Mouse (Mus musculus): Measurements from ENCODE around the gene Il31. TPM values are rescaled to one million over a fixed set of nuclear protein-coding genes. Genes with fewer than 3 reads are reported as not detected.

The Il31 gene
- total RNA-seq, 2 experiments from 2014 or later: not detected

DNA sequence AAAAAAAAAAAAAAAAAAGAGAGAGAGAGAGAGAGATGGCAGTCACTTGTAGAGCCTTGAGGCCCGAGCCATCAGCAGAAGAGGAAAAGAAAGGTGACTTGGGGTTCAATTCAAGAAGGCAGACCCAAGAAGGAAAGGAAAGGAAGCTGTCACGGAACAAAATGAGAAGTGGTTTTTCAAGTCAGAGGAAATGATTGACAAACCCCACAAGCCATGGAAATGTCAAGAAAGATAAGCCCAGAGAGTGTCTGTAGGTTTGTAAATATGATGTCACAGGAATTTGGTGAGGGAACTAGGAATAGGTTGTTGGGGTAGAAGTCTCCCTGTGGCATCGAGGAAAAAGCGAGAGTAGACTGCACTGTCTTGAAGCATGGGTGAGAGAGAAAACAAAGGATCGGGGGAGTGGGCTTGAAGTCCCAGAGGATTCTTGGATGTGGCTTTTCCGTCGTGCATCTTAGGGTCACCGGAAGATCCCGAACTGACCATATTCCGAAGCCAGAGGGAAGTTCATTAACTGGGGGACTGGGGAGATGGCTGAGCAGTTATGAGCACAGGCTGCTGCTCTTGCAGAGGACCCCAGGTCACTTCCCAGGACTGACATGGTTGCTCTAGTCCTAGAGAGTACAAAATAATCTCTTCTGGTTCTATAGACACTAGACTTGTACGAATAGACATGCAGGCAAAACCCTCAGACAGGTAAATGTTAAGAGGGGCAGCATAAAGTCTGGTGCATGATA, 1.5 kb downstream of the Il31 start:
- ATAC-seq (replicated peaks; ENCODE audit: low FRiP score, poor library complexity, severe bottlenecking): no peak

DNA sequence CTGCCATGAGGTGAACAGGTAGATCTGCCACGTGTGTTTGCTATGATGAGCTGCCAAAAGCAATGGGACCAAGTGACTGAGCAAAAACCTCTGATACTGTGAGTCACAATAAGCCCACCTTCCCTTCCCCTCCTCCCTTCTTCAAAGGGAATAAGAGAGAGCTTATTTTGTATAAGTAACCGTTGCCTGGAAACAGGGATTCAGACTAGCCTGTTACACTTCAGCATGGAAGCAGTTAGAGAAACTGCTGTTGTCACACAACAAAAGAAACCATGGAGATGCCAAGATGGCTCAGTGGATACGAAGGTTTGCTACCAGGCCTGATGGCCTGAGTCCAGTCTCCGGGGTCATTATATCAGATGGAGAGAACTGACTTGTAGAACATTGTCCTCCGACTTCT, 15.5 kb downstream of the Il31 start:
- ATAC-seq (replicated peaks; ENCODE audit: low FRiP score, poor library complexity, severe bottlenecking): no peak

DNA sequence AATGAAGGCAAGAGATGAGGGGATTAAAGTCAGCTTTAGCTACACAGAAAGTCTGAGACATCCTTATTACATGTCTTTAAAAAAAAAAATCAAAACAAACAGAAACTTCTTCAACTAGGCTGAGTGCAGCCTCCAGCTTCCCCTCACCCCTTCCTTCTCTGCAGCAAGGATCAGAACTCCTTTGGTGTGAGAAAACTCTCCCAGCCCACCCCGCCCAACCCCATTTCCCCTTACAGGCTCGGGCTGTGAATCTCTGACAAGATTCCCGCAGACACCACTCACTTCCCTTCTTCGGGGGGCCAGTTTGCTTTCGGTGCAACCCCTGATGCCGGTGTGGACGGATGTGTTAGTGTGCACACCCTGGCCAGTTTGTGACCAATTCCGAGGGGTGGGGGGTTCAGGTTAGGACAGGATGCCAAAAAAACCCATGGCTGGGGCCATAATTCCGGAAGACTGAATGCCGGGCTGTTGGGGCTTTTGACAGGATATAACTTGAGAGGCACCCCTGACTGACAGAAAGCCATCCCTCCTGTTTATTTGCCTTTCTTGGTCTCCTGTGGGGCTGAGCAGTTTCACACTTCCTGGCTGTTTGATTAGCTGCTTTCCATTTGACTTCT, 18.4 kb downstream of the Il31 start:
- no peak for ATAC-seq (replicated peaks; ENCODE audit: low FRiP score, poor library complexity, severe bottlenecking)

- ATAC-seq (replicated peaks; ENCODE audit: low FRiP score, poor library complexity, severe bottlenecking): no peak
Measured at GRCm38 (mm10) chr5:123464638-123465037, 24.7 kb downstream of the Il31 start.

GRCm38 (mm10) chr5:123461420-123461819, 27.9 kb downstream of the Il31 start:
- no peak for ATAC-seq (replicated peaks; ENCODE audit: low FRiP score, poor library complexity, severe bottlenecking)

DNA sequence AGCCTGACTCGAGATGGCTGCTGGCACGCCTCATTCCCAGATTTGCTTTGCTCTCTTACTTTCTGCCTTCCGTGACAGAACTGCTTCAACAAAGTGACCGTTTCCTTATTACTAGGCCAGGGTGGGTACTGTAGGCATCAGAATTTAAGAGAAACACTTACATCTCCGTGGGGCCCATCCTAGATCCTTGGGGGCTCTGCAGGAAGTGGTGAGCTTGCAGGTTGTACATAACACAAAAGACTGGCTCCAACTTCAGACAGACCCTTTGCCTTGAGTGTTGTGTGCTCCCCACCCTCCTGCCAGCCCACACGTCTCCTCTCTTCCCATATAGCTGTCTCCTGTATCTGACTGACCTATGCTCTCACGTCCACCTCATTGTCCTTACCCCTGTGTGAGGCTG, 37.4 kb downstream of the Il31 start:
- ATAC-seq (replicated peaks; ENCODE audit: low FRiP score, poor library complexity, severe bottlenecking): no peak

DNA sequence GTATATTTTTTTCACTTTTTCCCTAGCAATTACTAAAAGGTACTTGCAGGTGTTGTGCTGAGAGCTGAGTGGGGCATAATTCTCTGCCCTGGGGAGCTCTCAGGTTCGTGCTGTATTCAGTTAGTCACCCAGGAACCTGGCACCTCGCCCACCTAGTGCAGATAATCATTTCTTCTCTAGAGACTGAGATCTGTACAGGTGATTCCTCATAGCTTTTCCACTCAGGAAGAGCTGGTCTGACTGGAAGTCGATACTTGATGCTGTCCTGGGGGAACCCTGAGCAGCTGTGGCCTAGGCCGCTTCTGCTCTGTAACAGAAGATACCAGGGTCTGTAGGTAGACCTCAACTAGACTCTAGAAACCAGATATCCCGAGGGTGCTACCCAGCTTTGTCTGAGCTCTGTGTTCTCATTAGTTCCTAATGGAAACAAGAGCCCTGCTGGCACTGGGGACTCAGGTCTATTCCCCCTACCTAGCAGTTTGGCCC, 44.4 kb downstream of the Il31 start:
- ATAC-seq (replicated peaks; ENCODE audit: low FRiP score, poor library complexity, severe bottlenecking): no peak

- ATAC-seq (replicated peaks; ENCODE audit: low FRiP score, poor library complexity, severe bottlenecking): peak; percentile 70
Measured at GRCm38 (mm10) chr5:123444069-123444468, 45.2 kb downstream of the Il31 start.

- no peak for ATAC-seq (replicated peaks; ENCODE audit: low FRiP score, poor library complexity, severe bottlenecking)
Measured at GRCm38 (mm10) chr5:123442283-123442682, 47.0 kb downstream of the Il31 start.

DNA sequence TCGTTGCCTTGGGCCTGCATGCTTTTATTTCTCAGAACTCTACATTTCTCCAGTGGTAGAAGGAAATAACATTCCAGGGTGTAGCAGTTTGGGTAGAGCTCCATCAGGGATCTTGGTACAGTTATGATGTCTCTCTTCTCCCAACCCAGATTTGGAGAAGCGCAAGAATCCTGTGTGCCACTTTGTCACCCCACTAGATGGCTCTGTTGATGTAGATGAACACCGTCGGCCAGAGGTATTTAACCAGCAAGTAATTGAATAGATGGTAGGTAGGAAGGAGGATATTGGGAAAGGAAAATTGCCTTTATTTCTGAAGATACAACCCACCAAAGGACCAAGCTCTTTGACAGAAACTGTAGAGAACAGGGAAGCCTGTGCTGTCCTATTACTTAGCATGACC, 48.6 kb downstream of the Il31 start:
- ATAC-seq (replicated peaks; ENCODE audit: low FRiP score, poor library complexity, severe bottlenecking): no peak

GRCm38 (mm10) chr5:123439941-123440340, 49.3 kb downstream of the Il31 start:
- ATAC-seq (replicated peaks; ENCODE audit: low FRiP score, poor library complexity, severe bottlenecking): no peak

GRCm38 (mm10) chr5:123439312-123439711, 50.0 kb downstream of the Il31 start:
- no peak for ATAC-seq (replicated peaks; ENCODE audit: low FRiP score, poor library complexity, severe bottlenecking)

- ATAC-seq (replicated peaks; ENCODE audit: low FRiP score, poor library complexity, severe bottlenecking): no peak
Measured at GRCm38 (mm10) chr5:123438381-123438780, 50.9 kb downstream of the Il31 start.

- ATAC-seq (replicated peaks; ENCODE audit: low FRiP score, poor library complexity, severe bottlenecking): no peak
Measured at GRCm38 (mm10) chr5:123436780-123437175, 52.5 kb downstream of the Il31 start.

GRCm38 (mm10) chr5:123436071-123436779, 53.1 kb downstream of the Il31 start:
- ATAC-seq (replicated peaks; ENCODE audit: low FRiP score, poor library complexity, severe bottlenecking): no peak

DNA sequence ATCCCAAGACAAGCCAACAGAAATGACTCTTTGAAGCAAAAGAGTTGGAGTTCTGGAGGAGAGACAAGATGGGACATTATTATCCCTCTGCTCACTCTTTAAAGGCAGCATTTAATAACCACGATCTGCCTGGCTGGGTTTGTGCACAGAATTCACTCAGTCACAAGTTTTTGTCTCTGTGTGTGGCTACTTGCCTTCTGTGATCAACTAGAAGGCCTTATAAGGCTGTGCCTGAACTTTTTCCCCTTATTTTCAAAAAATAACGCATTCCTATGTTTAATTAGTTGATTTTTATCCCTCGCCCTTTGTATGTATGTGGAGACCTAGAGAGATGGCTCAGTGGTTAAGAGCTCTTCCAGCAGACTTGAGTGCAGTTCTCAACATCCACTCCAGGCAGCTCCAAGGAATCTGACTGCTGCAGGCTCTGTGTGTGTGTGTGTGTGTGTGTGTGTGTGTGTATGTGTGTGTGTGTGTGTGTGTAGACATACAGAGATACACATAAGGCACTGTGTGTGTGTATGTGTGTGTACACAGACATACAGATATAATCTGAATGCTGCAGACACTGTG, 56.9 kb downstream of the Il31 start:
- no peak for ATAC-seq (replicated peaks; ENCODE audit: low FRiP score, poor library complexity, severe bottlenecking)

- ATAC-seq (replicated peaks; ENCODE audit: low FRiP score, poor library complexity, severe bottlenecking): no peak
Measured at GRCm38 (mm10) chr5:123431524-123432304, 57.6 kb downstream of the Il31 start.
